Mouse (Mus musculus) testis, adult 2 months (tissue): Measurements from ENCODE around the gene Pomgnt2. TPM values are rescaled to one million over a fixed set of nuclear protein-coding genes. Genes with fewer than 3 reads are reported as not detected.

Experiments
- H3K27ac ChIP-seq: fragments of 200-500 bp; 2 replicates; pipeline ENCODE4 v1.5.1; 2012; ENCODE audit warnings: low read depth, low read length; ENCODE audit not compliant: control insufficient read depth, insufficient read depth
- H3K27me3 ChIP-seq: fragments of 200-500 bp; 2 replicates; pipeline ENCODE4 v1.6.1; 2012; ENCODE audit warnings: mild to moderate bottlenecking, low read length, moderate library complexity; ENCODE audit not compliant: control insufficient read depth, insufficient read depth
- H3K36me3 ChIP-seq: fragments of 200-500 bp; 2 replicates; pipeline ENCODE4 v1.6.1; 2012; ENCODE audit warnings: mild to moderate bottlenecking, low read length; ENCODE audit not compliant: control insufficient read depth, insufficient read depth
- H3K4me1 ChIP-seq: fragments of 200-500 bp; 2 replicates; pipeline ENCODE4 v1.6.1; 2012; ENCODE audit warnings: low read length; ENCODE audit not compliant: control insufficient read depth, insufficient read depth
- H3K4me3 ChIP-seq: fragments of 200-500 bp; 2 replicates; pipeline ENCODE4 v1.5.1; 2012; ENCODE audit warnings: low read depth, mild to moderate bottlenecking, low read length, moderate library complexity, mixed read lengths; ENCODE audit not compliant: control insufficient read depth
- CTCF ChIP-seq: fragments of 200-500 bp; IDR thresholded peaks from 2 replicates; pipeline ENCODE4 v1.5.1; 2012; ENCODE audit warnings: low read depth, mild to moderate bottlenecking, inconsistent platforms, low read length, moderate library complexity; ENCODE audit not compliant: control insufficient read depth, insufficient read depth, insufficient replicate concordance
- POLR2A ChIP-seq: fragments of 200-500 bp; IDR thresholded peaks from 2 replicates; pipeline ENCODE4 v1.6.1; 2012; ENCODE audit warnings: low read depth, mild to moderate bottlenecking, inconsistent platforms, low read length, moderate library complexity; ENCODE audit not compliant: control insufficient read depth
- polyA plus RNA-seq: library from polyadenylated mRNA; depleted of rRNA; stranded (reverse); fragments of >200 nt; gene quantifications from 2 replicates; pipeline ENCODE4 v1.2.3, GENCODE M21; 2012; rRNA removed

Pomgnt2 gene
- polyA plus RNA-seq, 1 experiment = 8.7 TPM

GRCm38 (mm10) chr9:121943628-121944027 lies 53.3 kb downstream of the Pomgnt2 start:
- Histone ChIP-seq H3K4me3 (no peak overlapping the region), H3K27ac (no peak overlapping the region), H3K36me3 (no peaks in the 10 kb centered on the region; the same call in 1 of the 2 replicates), H3K4me1 (no peaks in the 10 kb centered on the region), H3K27me3 (no peaks in the 10 kb centered on the region)
- TF ChIP-seq POLR2A (no peak), CTCF (no peak)

GRCm38 (mm10) chr9:121943005-121943404 lies 53.9 kb downstream of the Pomgnt2 start:
- H3K4me1 ChIP-seq = no peaks in the 10 kb centered on the region; the same call in 1 of the 2 replicates
- no peaks in the 10 kb centered on the region; the same call in 1 of the 2 replicates for H3K36me3 ChIP-seq
- H3K27me3 ChIP-seq = no peaks in the 10 kb centered on the region
- H3K27ac ChIP-seq = no peak overlapping the region
- TF ChIP-seq POLR2A = no peak
- TF ChIP-seq CTCF = no peak
- no peak overlapping the region for H3K4me3 ChIP-seq

- peak overlapping the region; percentile 90 for H3K27ac ChIP-seq
- no peaks in the 10 kb centered on the region; the same call in 1 of the 2 replicates for H3K36me3 ChIP-seq
- H3K4me3 ChIP-seq = peak overlapping the region; percentile 95
- TF ChIP-seq POLR2A = peak; percentile 90
- TF ChIP-seq CTCF = no peak
- peaks cover 12% of the 10 kb centered on the region for H3K4me1 ChIP-seq
- no peaks in the 10 kb centered on the region for H3K27me3 ChIP-seq
Measured at GRCm38 (mm10) chr9:121937944-121938355, 59.0 kb downstream of the Pomgnt2 start.

GRCm38 (mm10) chr9:121937451-121937864 lies 59.5 kb downstream of the Pomgnt2 start:
- Histone ChIP-seq H3K4me1 (peaks cover 12% of the 10 kb centered on the region), H3K27me3 (no peaks in the 10 kb centered on the region), H3K27ac (peak overlapping the region; percentile 16), H3K36me3 (no peaks in the 10 kb centered on the region; the same call in 1 of the 2 replicates), H3K4me3 (peak overlapping the region; percentile 95)
- TF ChIP-seq CTCF (no peak), POLR2A (no peak)

- TF ChIP-seq CTCF = no peak
- no peak for TF ChIP-seq POLR2A
- Histone ChIP-seq H3K4me3 (peak overlapping the region; percentile 95), H3K36me3 (no peaks in the 10 kb centered on the region; the same call in 1 of the 2 replicates), H3K27ac (no peak overlapping the region; the same call in 1 of the 2 replicates), H3K27me3 (no peaks in the 10 kb centered on the region), H3K4me1 (peaks cover 12% of the 10 kb centered on the region)
Measured at GRCm38 (mm10) chr9:121936952-121937351, 60.0 kb downstream of the Pomgnt2 start.

- peaks cover 12% of the 10 kb centered on the region for H3K4me1 ChIP-seq
- TF ChIP-seq CTCF = no peak
- TF ChIP-seq POLR2A = no peak
- no peak overlapping the region for H3K4me3 ChIP-seq
- H3K27me3 ChIP-seq = no peaks in the 10 kb centered on the region
- H3K27ac ChIP-seq = no peak overlapping the region
- H3K36me3 ChIP-seq = no peaks in the 10 kb centered on the region
Measured at GRCm38 (mm10) chr9:121934856-121935255, 62.1 kb downstream of the Pomgnt2 start.

Other genes starting within 250 kb of the Pomgnt2 start
- gene Zfp651, start 237.8 kb downstream of the Pomgnt2 start, polyA plus RNA-seq = 4.9 and 5.3 TPM in 2 replicates
- 0.14 and 0.23 TPM in 2 replicates for gene Klhl40, start 219.5 kb downstream of the Pomgnt2 start, polyA plus RNA-seq
- 19.8 and 21.3 TPM in 2 replicates for gene Hhatl, start 204.6 kb downstream of the Pomgnt2 start, polyA plus RNA-seq
- 109 and 125 TPM in 2 replicates for gene Ccdc13, start 157.6 kb downstream of the Pomgnt2 start, polyA plus RNA-seq
- 42.4 and 43.9 TPM in 2 replicates for gene Higd1a, start 138.7 kb downstream of the Pomgnt2 start, polyA plus RNA-seq
- 0.32 and 0.59 TPM in 2 replicates for gene Ackr2, start 98.8 kb downstream of the Pomgnt2 start, polyA plus RNA-seq
- gene Cyp8b1, start 80.8 kb downstream of the Pomgnt2 start, polyA plus RNA-seq = not detected in 2 replicates
- 0.54 and 0.70 TPM in 2 replicates for gene Fam198a, start 46.1 kb downstream of the Pomgnt2 start, polyA plus RNA-seq
- gene Snrk, start 120.2 kb upstream of the Pomgnt2 start, polyA plus RNA-seq = 18.7 and 29.5 TPM in 2 replicates